Mouse (Mus musculus) embryonic facial prominence, embryonic 13.5 days (tissue): Measurements from ENCODE around the gene Clta. TPM values are rescaled to one million over a fixed set of nuclear protein-coding genes. Genes with fewer than 3 reads are reported as not detected.

Experiments used
- ATAC-seq: fragments of 200-750 bp; cut with Nextera tagmentation; 2 replicates; pipeline ENCODE4 v1.8.0; 2017; ENCODE audit warnings: low read depth; ENCODE audit not compliant: insufficient number of reproducible peaks, insufficient read depth, low FRiP score, low TSS enrichment
- H3K27ac ChIP-seq: fragments of 300-500 bp; sonication (generic); 2 replicates; pipeline ENCODE4 v1.5.1; 2015; ENCODE audit warnings: moderate library complexity, mild to moderate bottlenecking, inconsistent platforms
- H3K27me3 ChIP-seq: fragments of 300-500 bp; sonication (generic); 2 replicates; pipeline ENCODE4 v1.6.1; 2015; ENCODE audit warnings: mild to moderate bottlenecking, inconsistent platforms
- H3K36me3 ChIP-seq: fragments of 300-500 bp; sonication (generic); 2 replicates; pipeline ENCODE4 v1.6.1; 2015; ENCODE audit warnings: mild to moderate bottlenecking, inconsistent platforms
- H3K4me1 ChIP-seq: fragments of 300-500 bp; sonication (generic); 2 replicates; pipeline ENCODE4 v1.6.1; 2015; ENCODE audit warnings: inconsistent platforms
- H3K4me2 ChIP-seq: fragments of 300-500 bp; sonication (generic); 2 replicates; pipeline ENCODE4 v1.6.1; 2015; ENCODE audit warnings: moderate library complexity, mild to moderate bottlenecking, inconsistent platforms
- H3K4me3 ChIP-seq: fragments of 300-500 bp; sonication (generic); 2 replicates; pipeline ENCODE4 v1.5.1; 2015; ENCODE audit warnings: mild to moderate bottlenecking, inconsistent platforms
- H3K9ac ChIP-seq: fragments of 300-500 bp; sonication (generic); 2 replicates; pipeline ENCODE4 v1.6.1; 2015; ENCODE audit warnings: mild to moderate bottlenecking, inconsistent platforms
- H3K9me3 ChIP-seq: fragments of 300-500 bp; sonication (generic); 2 replicates; pipeline ENCODE4 v1.6.1; 2016; ENCODE audit warnings: inconsistent platforms
- WGBS: fragments of 180-500 bp; shearing (Covaris S2); methylation state at CpG from one replicate; pipeline ENCODE4 v1.1.7; 2015; ENCODE audit warnings: mixed read lengths; 5-methylcytosine and 5-hydroxymethylcytosine counted together
- polyA plus RNA-seq: library from polyadenylated mRNA; unstranded; fragments of >200 nt; fragmentation: Nextera tagmentation; extraction: Ambion mirVana; gene quantifications from 2 replicates; pipeline ENCODE4 v1.2.1, GENCODE M21; 2015

Gene Clta
- 252 and 284 TPM in 2 replicates for polyA plus RNA-seq

DNA sequence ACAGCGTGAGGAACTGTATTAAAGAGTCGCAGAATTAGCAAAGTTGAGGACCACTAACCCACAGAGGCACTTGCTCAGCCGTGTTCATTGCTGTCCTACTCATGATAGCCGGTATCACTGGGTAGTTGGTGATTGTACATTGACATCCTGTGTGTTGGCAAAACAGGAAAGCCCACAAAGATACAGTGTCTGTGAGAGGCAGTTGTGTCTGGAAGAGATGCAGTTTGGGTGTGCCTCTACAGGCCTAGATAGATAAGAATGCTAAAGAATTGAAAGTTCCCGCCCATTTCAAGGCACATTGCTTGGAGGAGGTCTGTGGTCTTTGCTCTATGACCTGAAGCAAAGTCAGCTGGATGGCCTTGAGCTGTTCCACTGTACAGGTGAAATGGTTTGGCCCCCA lies at the start of gene Clta:
Gene Clta (plus strand): TSS at position 327 of the 400 bp plus-strand sequence.
- 90% methylated on average over 5 of the region's 5 CpGs for WGBS
- no peaks in the 10 kb centered on the region for H3K4me1 ChIP-seq
- ATAC-seq = no peak

DNA sequence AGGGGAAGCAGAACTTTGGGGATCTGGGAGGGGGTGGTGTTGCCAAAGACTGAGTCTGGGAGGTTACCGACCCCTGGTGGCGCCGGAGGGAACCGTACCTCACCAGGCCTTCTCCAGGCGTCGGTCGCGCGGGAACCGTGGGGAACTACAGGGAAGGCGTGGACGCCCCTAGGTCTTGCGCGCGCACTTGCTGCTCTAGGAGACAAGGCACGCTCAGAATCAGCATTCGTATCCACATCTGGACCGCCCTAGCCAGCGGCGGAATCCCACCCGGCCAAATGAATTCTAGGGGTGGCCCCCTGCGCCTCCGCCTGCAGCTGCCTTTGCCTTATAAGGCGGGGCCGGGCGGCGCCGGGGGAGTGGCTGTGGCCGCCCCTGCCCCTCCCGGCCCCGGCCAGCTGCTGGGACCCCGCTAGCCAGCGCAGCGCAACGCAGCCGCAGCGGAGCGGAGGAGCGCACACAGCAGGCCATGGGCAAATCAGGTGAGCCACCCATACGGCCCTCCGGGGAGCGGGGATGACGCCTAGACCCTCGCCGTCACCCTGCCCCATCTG lies 46.9 kb upstream of the Clta start, which contains the start of gene Glipr2:
Gene Glipr2 (plus strand): TSS at position 110 of the 554 bp plus-strand sequence.
- Histone ChIP-seq H3K4me1 (peaks cover 16% of the 10 kb centered on the region), H3K9ac (peak within 1 kb of the TSS; percentile 77), H3K36me3 (no peaks in the 10 kb centered on the region), H3K9me3 (no peaks in the 10 kb centered on the region; the same call in 1 of the 2 replicates), H3K4me3 (peak within 1 kb of the TSS; percentile 69), H3K27ac (peak within 1 kb of the TSS; percentile 87), H3K27me3 (no peaks in the 10 kb centered on the region; the same call in 1 of the 2 replicates), H3K4me2 (peak within 1 kb of the TSS; percentile 95)
- WGBS = under 1% methylated on average over 45 of the region's 45 CpGs
- peak; percentile 87 for ATAC-seq

More for the DNA sequence above, at the start of gene Clta:
- Histone ChIP-seq H3K4me2 (no peak within 1 kb of the TSS), H3K9ac (no peak within 1 kb of the TSS), H3K36me3 (no peaks in the 10 kb centered on the region), H3K27ac (no peak within 1 kb of the TSS), H3K27me3 (no peaks in the 10 kb centered on the region), H3K9me3 (no peaks in the 10 kb centered on the region), H3K4me3 (no peak within 1 kb of the TSS)

DNA sequence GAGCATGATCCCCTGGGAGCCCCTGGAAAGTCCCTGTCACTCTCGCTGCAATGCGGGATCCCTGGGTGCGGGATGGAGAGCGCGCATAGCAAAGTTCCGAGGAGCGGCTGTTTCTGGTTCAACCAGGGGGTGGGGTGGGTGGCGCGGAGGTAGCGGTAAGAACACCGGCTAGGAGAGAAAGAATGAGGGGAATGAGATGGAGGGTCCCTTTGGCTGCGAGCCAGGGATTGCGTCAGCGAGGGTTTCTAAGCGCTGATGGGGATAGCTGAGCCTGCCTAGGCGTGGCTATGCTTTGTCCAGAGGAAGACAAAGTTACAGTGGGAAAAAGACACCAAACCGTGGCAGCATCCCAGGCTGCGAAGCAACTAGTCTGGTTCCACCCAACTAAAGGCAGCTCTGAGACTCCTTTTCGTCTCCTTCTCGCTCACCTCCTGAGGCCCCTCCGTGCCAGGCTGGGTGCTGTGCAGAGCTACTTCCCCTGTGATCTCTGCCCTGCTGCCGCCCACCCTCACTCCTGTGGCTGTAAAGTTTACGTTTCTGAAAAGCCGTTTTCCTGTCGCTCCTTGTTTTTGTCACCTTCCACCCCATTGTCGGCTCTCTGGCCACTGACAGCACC lies 46.3 kb upstream of the Clta start:
- under 1% methylated on average over 26 of the region's 26 CpGs for whole genome bisulfite sequencing
- Histone ChIP-seq H3K4me1 (peaks cover 16% of the 10 kb centered on the region), H3K4me2 (peak overlapping the region; percentile 95), H3K27me3 (no peaks in the 10 kb centered on the region; the same call in 1 of the 2 replicates), H3K9me3 (no peaks in the 10 kb centered on the region; the same call in 1 of the 2 replicates), H3K9ac (peak overlapping the region; percentile 77), H3K4me3 (peak overlapping the region; percentile 69), H3K36me3 (no peaks in the 10 kb centered on the region), H3K27ac (peak overlapping the region; percentile 87)
- ATAC-seq = peak; percentile 50

DNA sequence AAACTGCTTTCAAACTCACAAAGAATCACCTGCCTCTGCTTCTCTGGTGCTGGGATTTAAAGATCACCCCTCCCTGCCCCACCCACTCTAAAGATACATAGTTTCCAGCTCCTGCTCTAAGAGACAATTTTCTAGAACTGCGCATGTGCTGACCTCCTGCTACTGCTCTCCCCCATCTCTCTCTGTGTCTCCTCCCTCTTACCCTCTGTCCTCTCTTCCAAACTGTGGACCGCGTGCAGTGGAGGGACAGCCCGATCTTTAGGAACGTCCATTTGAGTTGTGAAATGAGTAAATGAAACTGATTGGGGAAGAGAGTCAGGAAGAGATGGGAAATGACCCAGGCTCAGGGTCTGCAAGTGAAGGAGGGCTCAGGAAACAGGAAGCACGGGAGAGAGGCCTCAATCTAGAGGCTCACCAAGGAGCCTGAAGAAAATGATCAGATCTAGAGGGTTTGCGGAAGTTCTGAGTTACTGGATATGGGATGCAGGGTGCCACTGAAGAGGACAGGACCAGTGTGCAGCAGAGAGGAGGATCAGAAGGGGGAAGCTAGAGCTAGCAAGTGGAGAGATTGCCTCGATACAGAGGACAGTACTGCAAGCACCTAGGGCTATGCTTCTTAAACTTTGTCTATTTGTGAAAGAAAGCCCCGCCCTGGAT lies 44.6 kb upstream of the Clta start:
- H3K36me3 ChIP-seq = no peaks in the 10 kb centered on the region
- H3K4me3 ChIP-seq = no peak overlapping the region
- H3K9me3 ChIP-seq = no peaks in the 10 kb centered on the region; the same call in 1 of the 2 replicates
- no peak for ATAC-seq
- H3K9ac ChIP-seq = 0 out of 2 replicates have a peak overlapping the region, but pooled peaks have one; percentile 16
- peak overlapping the region; percentile 95 for H3K4me2 ChIP-seq
- H3K27ac ChIP-seq = no peak overlapping the region
- H3K4me1 ChIP-seq = peaks cover 16% of the 10 kb centered on the region
- H3K27me3 ChIP-seq = no peaks in the 10 kb centered on the region; the same call in 1 of the 2 replicates
- 60% methylated on average over 9 of the region's 9 CpGs for WGBS

DNA sequence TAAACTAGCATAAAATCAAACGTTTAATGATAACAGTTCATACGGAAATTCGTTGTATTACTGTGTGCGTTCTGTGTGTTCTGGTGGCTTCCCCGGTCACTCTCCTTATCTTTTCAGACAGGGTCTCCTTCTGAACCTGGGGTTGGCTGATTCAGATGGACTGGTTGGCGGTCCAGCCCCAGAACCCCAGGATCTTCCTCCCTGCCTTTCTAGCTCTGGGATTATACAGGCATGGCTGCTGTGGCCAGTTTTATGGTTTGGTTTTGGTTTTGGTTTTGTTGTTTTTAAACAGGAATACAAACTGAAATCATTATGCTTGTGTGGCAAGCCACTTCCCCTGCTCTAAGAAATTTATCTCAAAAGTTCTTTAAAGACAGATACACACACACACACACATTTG lies 44.0 kb upstream of the Clta start:
- Histone ChIP-seq H3K4me2 (no peak overlapping the region), H3K27me3 (no peaks in the 10 kb centered on the region; the same call in 1 of the 2 replicates), H3K9me3 (no peaks in the 10 kb centered on the region; the same call in 1 of the 2 replicates), H3K9ac (no peak overlapping the region), H3K36me3 (no peaks in the 10 kb centered on the region), H3K27ac (no peak overlapping the region), H3K4me3 (no peak overlapping the region), H3K4me1 (peaks cover 16% of the 10 kb centered on the region)
- ATAC-seq = no peak
- WGBS = 81% methylated on average over 6 of the region's 6 CpGs

DNA sequence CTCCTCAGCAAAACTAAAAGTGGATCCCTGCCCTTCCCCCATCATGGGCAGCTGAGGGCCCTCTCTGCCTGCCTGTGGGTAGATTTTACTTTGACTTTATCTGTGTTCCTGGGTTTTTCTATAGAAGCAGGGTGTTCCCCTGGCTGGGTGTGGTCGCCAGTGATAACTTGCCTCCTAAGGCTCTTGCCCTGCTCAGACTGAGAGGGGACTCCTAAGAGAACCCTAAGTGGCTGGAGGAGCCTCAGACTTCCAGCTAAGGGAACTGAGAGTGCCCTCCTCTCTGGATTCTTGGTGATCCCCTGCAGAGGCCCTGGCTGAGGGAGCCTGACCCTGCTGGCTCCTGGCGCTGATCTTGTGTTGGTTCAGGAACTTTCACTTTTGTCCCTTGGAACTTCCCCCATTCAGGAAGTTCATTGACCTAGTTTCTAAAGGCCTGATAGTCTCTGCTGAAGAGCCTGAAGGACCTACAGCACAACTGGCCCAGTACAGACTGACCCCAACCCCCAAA lies 39.9 kb upstream of the Clta start:
- Histone ChIP-seq H3K27ac (no peak overlapping the region), H3K9me3 (no peaks in the 10 kb centered on the region; the same call in 1 of the 2 replicates), H3K27me3 (no peaks in the 10 kb centered on the region), H3K4me1 (peaks cover 24% of the 10 kb centered on the region), H3K4me2 (no peak overlapping the region), H3K4me3 (no peak overlapping the region), H3K36me3 (no peaks in the 10 kb centered on the region), H3K9ac (no peak overlapping the region)
- 47% methylated on average over 2 of the region's 2 CpGs for WGBS
- ATAC-seq = no peak

DNA sequence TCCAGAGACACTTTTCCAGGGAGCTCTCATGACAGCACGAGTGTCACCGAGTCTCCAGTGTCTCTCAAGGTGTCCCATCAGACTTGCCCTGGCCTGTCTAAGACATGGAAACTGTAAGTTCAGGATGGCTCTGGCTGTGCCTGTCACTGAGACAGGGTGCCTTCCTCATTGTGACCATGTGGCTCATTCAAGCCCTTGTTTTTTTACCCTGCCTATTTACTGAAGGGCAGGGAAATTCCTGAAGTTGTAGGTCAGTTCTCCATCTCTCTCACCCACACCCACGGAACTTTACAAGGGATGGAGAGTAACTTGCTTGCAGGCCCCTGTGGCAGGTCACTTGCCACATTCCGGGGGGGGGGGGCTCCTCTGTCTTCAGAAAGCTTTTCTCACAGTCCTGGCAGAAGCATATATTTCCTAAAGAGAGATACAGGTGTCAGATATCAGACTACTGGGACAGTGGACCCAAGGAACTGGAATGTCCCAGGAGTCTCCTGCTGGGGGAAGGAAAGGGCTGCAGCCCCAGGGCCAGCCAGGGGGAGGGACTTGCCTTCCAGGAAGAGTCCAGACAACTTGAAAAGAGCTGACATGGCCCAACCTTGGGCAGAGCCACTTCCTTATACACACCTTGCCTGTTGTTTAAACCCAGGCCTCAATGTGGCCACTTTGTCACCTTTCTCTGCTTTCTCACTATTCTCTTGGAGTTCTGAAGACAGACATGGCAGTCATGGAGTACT lies 39.1 kb upstream of the Clta start:
- ATAC-seq = no peak
- Histone ChIP-seq H3K36me3 (no peaks in the 10 kb centered on the region), H3K9me3 (no peaks in the 10 kb centered on the region; the same call in 1 of the 2 replicates), H3K27ac (no peak overlapping the region), H3K4me1 (peaks cover 21% of the 10 kb centered on the region), H3K9ac (no peak overlapping the region), H3K27me3 (no peaks in the 10 kb centered on the region), H3K4me2 (no peak overlapping the region), H3K4me3 (no peak overlapping the region)
- 48% methylated on average over 4 of the region's 4 CpGs for WGBS

DNA sequence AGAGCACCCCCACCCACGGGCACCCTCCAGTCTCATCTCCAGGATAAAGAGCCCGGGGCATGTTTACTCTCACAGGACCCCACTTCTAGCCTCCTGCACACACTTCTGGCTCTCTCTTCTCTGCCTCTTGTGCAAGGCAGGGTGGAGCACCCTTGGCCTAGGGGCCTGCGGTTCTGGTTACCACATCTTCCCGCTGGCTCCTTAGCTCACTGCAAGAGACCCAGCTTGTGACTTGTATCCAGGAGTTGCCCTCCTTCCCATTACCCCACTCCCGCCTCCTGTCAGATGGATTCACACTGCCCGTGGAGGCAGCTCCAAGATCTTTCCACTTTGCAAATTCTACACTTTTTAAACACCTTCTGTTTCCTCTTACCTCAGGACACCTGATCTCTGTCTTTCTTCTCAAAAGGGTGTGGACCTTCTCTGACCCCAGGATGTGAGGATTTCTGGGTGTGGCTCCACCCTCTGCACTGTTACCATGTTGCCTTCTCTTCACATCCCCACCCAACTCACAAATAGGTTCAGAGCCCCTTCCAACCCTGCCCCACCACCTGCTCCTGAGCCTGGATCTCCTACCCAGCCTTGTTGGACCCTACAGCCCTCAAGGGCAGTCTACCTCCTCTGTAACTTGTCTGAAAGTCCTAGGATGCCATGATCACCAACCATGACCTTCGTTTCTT lies 38.3 kb upstream of the Clta start:
- Histone ChIP-seq H3K9ac (no peak overlapping the region), H3K4me1 (peaks cover 21% of the 10 kb centered on the region), H3K36me3 (no peaks in the 10 kb centered on the region), H3K9me3 (no peaks in the 10 kb centered on the region), H3K4me2 (no peak overlapping the region), H3K27me3 (no peaks in the 10 kb centered on the region), H3K27ac (no peak overlapping the region), H3K4me3 (no peak overlapping the region)
- no peak for ATAC-seq
- WGBS = 69% methylated on average over 7 of the region's 7 CpGs

DNA sequence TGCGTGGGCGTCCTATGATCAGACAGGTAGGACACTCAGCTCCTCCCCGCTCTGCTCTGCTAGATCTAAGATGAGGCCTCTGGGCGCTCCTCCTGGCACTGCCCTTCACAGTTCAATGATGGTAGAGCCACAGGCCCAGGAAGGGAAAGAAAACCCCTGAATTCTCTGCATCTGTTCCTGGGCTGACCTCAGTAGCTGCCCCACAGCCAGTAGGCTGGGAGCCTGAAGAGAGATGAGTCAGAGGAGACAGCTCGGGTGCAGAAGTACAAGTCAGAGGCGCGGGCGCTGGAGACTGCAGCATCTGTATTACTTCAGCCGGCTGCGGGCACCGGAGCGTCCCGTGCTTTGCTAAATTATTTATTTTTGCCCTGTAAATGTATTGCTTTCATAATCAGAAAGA lies 35.6 kb upstream of the Clta start:
- no peak overlapping the region for H3K4me2 ChIP-seq
- H3K36me3 ChIP-seq = no peaks in the 10 kb centered on the region
- H3K27ac ChIP-seq = peak overlapping the region; percentile 33; the same call in 1 of the 2 replicates
- H3K9me3 ChIP-seq = no peaks in the 10 kb centered on the region
- no peaks in the 10 kb centered on the region for H3K27me3 ChIP-seq
- H3K4me1 ChIP-seq = peaks cover 34% of the 10 kb centered on the region
- no peak for ATAC-seq
- no peak overlapping the region for H3K4me3 ChIP-seq
- peak overlapping the region; percentile 51; the same call in 1 of the 2 replicates for H3K9ac ChIP-seq
- 44% methylated on average over 13 of the region's 13 CpGs for whole genome bisulfite sequencing

DNA sequence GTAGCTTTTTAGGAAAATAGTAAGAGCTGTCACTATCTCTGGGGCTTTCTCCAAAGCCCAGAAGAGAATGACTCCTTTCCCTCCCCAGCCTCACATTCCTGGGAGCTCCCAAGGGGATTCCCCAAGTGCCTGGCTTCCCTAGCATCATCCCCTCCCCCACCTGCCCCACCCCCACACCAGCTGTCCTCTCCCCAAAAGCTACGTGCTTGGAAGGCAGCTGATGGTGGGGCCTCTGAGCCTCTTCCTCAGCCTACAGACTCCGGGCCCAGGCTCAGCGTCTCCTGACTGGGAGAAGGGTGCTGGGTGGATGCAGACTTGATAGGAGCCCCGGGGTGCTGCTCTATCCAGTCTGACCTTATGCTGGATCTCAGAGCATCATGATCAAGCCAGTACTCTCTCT lies 34.9 kb upstream of the Clta start:
- Histone ChIP-seq H3K4me1 (peaks cover 34% of the 10 kb centered on the region), H3K9me3 (no peaks in the 10 kb centered on the region), H3K4me2 (no peak overlapping the region), H3K9ac (no peak overlapping the region), H3K27ac (0 out of 2 replicates have a peak overlapping the region, but pooled peaks have one; percentile 8), H3K36me3 (no peaks in the 10 kb centered on the region), H3K27me3 (no peaks in the 10 kb centered on the region), H3K4me3 (no peak overlapping the region)
- WGBS = 21% methylated on average over 4 of the region's 4 CpGs
- ATAC-seq = no peak
